Mouse (Mus musculus): ENCODE results near the gene Gm49318. TPM values are rescaled to one million over a fixed set of nuclear protein-coding genes. Genes with fewer than 3 reads are reported as not detected.

Gene Gm49318
- polyA plus RNA-seq, 1 experiment from 2014 or later: not detected

DNA sequence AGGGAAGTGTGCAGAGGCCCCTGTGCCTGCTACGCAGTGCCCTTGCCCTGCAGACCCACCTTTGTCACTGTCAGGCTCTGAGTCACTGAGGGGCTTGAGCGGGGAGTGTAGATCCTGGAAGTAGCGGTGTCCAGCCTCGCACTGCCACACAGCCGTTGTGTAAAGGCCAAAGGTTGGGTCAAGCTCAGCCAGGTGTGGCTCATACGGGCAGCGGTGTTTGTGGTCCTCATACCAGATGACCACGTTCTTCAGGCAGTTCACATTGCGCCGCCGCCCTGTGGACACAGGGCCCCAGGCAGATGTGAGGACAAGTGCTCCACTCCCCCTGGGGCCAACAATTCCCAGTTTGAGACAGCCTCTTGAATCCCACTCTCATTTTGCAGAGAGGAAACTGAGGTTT, 5.4 kb downstream of the Gm49318 start:
- ATAC-seq (replicated peaks; ENCODE audit: low FRiP score): no peak
- no peaks in the 10 kb centered on the region for H3K27me3 ChIP-seq
- peaks cover 12% of the 10 kb centered on the region for H3K4me1 ChIP-seq
- H3K9ac ChIP-seq: no peak overlapping the region
- H3K27ac ChIP-seq: no peak overlapping the region
- no peak overlapping the region for H3K4me2 ChIP-seq
- no peak overlapping the region for H3K4me3 ChIP-seq (replicated peaks)
- H3K36me3 ChIP-seq: peaks cover 69% of the 10 kb centered on the region
- no peaks in the 10 kb centered on the region for H3K9me3 ChIP-seq (replicated peaks)
- 89% methylated on average over 11 of the region's 11 CpGs for WGBS

DNA sequence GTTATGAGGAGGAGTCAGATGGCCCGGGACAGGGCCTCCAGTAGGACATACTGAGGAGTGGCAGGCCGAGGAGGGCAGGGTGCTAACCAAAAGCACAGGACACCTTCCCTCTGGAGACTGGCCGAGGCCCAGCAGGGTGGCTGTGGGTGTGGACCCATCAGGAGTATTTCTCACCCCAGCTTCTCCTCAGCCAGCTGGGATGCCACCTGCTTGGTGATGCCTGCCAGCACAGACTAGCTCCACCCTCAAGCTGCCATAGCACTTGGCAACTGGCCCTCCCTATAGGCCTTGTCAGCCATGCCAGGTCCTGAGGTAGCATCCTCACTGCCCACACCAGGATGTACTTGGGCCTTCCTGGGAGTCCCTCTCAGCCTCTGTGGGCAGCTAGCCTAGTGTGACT, 6.7 kb downstream of the Gm49318 start:
- Histone ChIP-seq H3K9me3 (replicated peaks) (no peaks in the 10 kb centered on the region), H3K27ac (no peak overlapping the region), H3K36me3 (peaks cover 78% of the 10 kb centered on the region), H3K4me1 (no peaks in the 10 kb centered on the region), H3K27me3 (no peaks in the 10 kb centered on the region), H3K4me2 (no peak overlapping the region), H3K4me3 (replicated peaks) (no peak overlapping the region), H3K9ac (no peak overlapping the region)
- ATAC-seq (replicated peaks; ENCODE audit: low FRiP score): no peak
- 96% methylated on average over 3 of the region's 3 CpGs for WGBS

DNA sequence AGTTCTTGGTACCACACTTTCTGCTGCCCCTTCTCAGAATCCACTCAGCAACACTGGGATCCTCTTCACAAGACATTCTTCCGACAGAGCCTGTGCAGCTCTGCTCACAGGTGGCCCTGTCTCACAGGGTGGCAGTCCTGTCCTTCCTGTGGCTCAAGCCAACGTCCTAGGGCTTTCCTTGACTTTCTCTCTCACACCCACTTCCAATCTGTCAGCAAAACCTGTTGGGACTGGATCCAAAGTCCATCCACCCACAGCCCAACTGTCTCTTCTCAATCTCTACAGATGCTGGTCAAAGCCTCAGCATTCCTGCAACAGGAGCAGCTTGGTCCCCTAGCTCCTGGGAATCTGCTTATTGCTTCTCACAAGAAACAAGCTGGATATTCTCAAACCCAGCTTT, 9.7 kb downstream of the Gm49318 start:
- Histone ChIP-seq H3K27me3 (no peaks in the 10 kb centered on the region), H3K4me2 (no peak overlapping the region), H3K4me1 (no peaks in the 10 kb centered on the region), H3K27ac (no peak overlapping the region), H3K4me3 (replicated peaks) (no peak overlapping the region), H3K9ac (no peak overlapping the region), H3K36me3 (peaks cover 87% of the 10 kb centered on the region), H3K9me3 (replicated peaks) (no peaks in the 10 kb centered on the region)
- WGBS: 84% methylated on average over 2 of the region's 2 CpGs
- no peak for ATAC-seq (replicated peaks; ENCODE audit: low FRiP score)

DNA sequence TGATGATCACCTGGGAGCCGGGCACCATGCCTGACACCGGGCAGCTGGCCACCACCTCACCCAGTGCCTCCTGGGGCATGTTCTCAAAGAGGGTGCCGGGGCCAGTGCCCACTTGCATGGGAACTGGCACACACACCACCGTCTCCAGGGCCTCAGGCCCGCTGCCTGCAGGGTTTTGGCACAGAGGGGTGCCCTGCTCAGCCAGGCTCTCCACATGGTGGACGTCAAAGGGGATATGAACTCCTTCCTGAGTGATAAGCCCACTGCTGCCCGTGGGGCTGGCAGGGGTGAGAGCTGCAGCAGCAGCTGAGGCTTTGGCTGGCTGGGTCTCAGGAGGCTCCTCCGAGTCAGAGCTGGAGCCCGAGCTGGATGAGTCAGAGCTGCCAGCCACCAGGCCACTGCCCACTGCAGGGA, 13.0 kb downstream of the Gm49318 start:
- Histone ChIP-seq H3K4me2 (no peak overlapping the region), H3K36me3 (peaks cover 56% of the 10 kb centered on the region), H3K27me3 (peaks cover 28% of the 10 kb centered on the region), H3K9ac (no peak overlapping the region), H3K9me3 (replicated peaks) (no peaks in the 10 kb centered on the region), H3K27ac (no peak overlapping the region), H3K4me1 (peaks cover 12% of the 10 kb centered on the region), H3K4me3 (replicated peaks) (no peak overlapping the region)
- 89% methylated on average over 9 of the region's 9 CpGs for WGBS
- ATAC-seq (replicated peaks; ENCODE audit: low FRiP score): no peak

DNA sequence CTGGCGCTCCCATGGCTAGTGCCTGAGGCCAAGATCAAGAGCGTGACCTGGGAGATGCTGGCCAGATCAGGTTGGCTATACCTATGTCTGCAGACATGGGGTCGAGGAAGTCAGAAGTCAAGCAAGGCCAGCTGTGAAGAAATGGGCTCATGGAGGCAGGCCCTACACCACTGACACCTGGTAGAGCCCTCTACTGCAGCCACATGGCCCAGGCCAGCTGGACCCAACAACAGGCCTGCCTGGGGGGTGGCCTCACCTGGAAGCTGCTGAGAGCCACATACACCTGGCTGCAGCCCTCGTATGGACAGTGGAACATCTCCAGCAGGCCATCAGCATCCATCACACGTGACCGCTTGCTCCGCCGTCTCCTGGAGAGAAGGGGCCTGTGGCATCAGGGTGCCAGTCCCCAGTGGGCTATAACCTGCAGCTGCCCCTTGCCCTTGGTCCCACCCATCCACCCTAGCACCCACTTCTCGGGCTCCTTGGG, 14.0 kb downstream of the Gm49318 start:
- Histone ChIP-seq H3K36me3 (peaks cover 47% of the 10 kb centered on the region), H3K9me3 (replicated peaks) (no peaks in the 10 kb centered on the region), H3K4me2 (no peak overlapping the region), H3K27ac (no peak overlapping the region), H3K9ac (no peak overlapping the region), H3K4me3 (replicated peaks) (no peak overlapping the region), H3K4me1 (peaks cover 13% of the 10 kb centered on the region), H3K27me3 (peaks cover 37% of the 10 kb centered on the region)
- WGBS: 90% methylated on average over 9 of the region's 9 CpGs
- ATAC-seq (replicated peaks; ENCODE audit: low FRiP score): no peak

GRCm38 (mm10) chr9:22056303-22056910, 14.7 kb downstream of the Gm49318 start:
- no peak for ATAC-seq (replicated peaks; ENCODE audit: low FRiP score)
- Histone ChIP-seq H3K36me3 (peaks cover 41% of the 10 kb centered on the region), H3K4me2 (no peak overlapping the region), H3K9me3 (replicated peaks) (no peaks in the 10 kb centered on the region), H3K9ac (no peak overlapping the region), H3K4me3 (replicated peaks) (no peak overlapping the region), H3K4me1 (peaks cover 20% of the 10 kb centered on the region), H3K27me3 (peaks cover 44% of the 10 kb centered on the region), H3K27ac (no peak overlapping the region)
- WGBS: 77% methylated on average over 9 of the region's 9 CpGs

GRCm38 (mm10) chr9:22055713-22056112, 15.3 kb downstream of the Gm49318 start:
- Histone ChIP-seq H3K36me3 (peaks cover 34% of the 10 kb centered on the region), H3K4me1 (peaks cover 27% of the 10 kb centered on the region), H3K27ac (no peak overlapping the region), H3K9ac (no peak overlapping the region), H3K4me2 (no peak overlapping the region), H3K27me3 (peaks cover 51% of the 10 kb centered on the region), H3K4me3 (replicated peaks) (no peak overlapping the region), H3K9me3 (replicated peaks) (no peaks in the 10 kb centered on the region)
- WGBS: 32% methylated on average over 29 of the region's 29 CpGs
- no peak for ATAC-seq (replicated peaks; ENCODE audit: low FRiP score)

DNA sequence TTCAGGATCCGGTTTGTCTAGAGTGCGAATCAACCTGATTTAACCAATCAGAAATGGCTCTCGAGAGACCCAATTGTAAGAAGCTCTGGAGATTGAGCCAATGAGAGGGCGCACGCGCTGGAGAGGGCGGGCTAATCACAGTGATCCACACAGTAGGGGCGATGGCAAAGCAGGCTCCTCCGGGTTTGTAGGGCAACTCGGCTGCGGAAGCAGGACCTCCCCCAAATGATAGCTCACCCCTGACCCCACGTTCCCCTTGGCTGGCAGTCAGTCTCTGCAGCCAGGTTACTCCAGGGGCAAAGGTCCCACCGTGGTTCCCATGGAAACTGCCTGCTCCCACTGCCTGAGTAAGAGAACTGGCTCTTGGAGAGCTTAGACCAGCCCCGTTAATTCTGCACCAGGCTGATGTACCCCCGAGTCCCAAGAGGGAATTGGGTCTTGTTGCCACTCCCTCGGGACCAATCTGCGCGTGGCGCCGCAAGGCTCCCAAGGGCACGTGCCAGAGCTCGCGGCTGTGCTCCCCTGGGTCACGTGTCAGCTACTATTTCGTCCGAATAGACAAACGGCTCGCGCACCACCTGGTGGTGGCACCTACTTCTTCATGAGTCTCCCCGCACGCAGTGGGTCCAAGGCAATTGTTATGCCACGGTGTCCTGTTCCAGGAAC, 16.5 kb downstream of the Gm49318 start:
- Histone ChIP-seq H3K4me2 (peak overlapping the region; percentile 48), H3K27me3 (peaks cover 63% of the 10 kb centered on the region), H3K36me3 (peaks cover 27% of the 10 kb centered on the region), H3K9ac (no peak overlapping the region), H3K27ac (no peak overlapping the region), H3K4me1 (peaks cover 32% of the 10 kb centered on the region), H3K9me3 (replicated peaks) (no peaks in the 10 kb centered on the region), H3K4me3 (replicated peaks) (peak overlapping the region; percentile 20)
- peak; percentile 44 for ATAC-seq (replicated peaks; ENCODE audit: low FRiP score)
- 1% methylated on average over 32 of the region's 32 CpGs for WGBS

GRCm38 (mm10) chr9:22053657-22054056, 17.4 kb downstream of the Gm49318 start:
- no peaks in the 10 kb centered on the region for H3K9me3 ChIP-seq (replicated peaks)
- H3K4me3 ChIP-seq (replicated peaks): no peak overlapping the region
- no peak for ATAC-seq (replicated peaks; ENCODE audit: low FRiP score)
- H3K4me2 ChIP-seq: no peak overlapping the region
- 31% methylated on average over 6 of the region's 7 CpGs for WGBS
- H3K36me3 ChIP-seq: peaks cover 18% of the 10 kb centered on the region
- H3K9ac ChIP-seq: no peak overlapping the region
- peaks cover 32% of the 10 kb centered on the region for H3K4me1 ChIP-seq
- H3K27me3 ChIP-seq: peaks cover 72% of the 10 kb centered on the region
- no peak overlapping the region for H3K27ac ChIP-seq

- peaks cover 32% of the 10 kb centered on the region for H3K4me1 ChIP-seq
- no peak within 1 kb of the TSS for H3K9ac ChIP-seq
- H3K27me3 ChIP-seq: peaks cover 75% of the 10 kb centered on the region
- ATAC-seq (replicated peaks; ENCODE audit: low FRiP score): no peak
- peak within 1 kb of the TSS; percentile 74 for H3K4me2 ChIP-seq
- H3K27ac ChIP-seq: no peak within 1 kb of the TSS
- no peaks in the 10 kb centered on the region for H3K9me3 ChIP-seq (replicated peaks)
- H3K4me3 ChIP-seq (replicated peaks): peak within 1 kb of the TSS; percentile 44
- under 1% methylated on average over 18 of the region's 28 CpGs for WGBS
- H3K36me3 ChIP-seq: peaks cover 1% of the 10 kb centered on the region
Measured at GRCm38 (mm10) chr9:22051958-22052254, 19.2 kb downstream of the Gm49318 start, which contains the start of gene Elavl3. TSS of gene Elavl3 (minus strand) at chr9:22052023.

DNA sequence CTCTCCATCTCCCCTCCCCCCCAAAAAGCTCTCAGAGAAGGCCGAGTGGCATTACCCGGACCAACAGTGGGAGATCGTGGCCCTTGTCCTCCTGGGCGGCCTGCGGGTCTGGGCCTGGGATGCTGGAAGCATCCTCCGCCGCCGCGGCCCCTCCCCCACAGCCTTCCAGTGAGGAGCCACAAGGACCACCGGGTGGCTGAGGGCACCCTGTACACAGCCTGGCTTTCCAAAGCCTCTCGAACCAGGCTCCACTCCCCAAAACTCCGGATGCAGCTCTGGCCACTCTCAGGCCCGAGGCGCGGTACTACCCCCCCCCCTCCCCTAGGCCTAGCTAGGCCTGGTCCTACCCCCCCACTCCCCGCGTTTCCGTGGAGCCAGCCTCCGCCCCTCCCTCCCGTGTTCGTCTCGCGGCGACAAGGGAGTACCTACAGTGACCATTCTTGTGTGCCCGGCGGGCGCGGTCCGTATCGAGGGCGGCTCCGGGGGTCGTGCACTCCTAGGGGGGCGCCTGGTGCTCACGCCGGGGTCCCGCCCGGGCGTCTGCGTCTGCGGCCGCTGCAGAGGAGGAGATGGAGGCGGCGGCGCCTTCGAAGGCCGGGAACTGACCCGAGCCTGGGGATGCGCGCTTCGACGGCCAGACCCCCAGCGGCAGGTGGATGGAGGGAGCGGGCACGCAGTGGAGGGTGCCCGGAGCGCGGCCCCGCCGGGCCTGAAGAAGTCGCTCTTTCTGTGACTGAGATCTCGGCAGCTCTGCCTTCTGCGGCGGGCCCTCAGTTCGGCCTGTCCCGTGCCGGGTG, 19.7 kb downstream of the Gm49318 start:
- H3K9me3 ChIP-seq (replicated peaks): no peaks in the 10 kb centered on the region
- peak overlapping the region; percentile 44 for H3K4me3 ChIP-seq (replicated peaks)
- no peak overlapping the region for H3K9ac ChIP-seq
- under 1% methylated on average over 61 of the region's 67 CpGs for WGBS
- peaks cover 32% of the 10 kb centered on the region for H3K4me1 ChIP-seq
- H3K27me3 ChIP-seq: peaks cover 75% of the 10 kb centered on the region
- no peak for ATAC-seq (replicated peaks; ENCODE audit: low FRiP score)
- no peaks in the 10 kb centered on the region for H3K36me3 ChIP-seq
- H3K4me2 ChIP-seq: peak overlapping the region; percentile 74
- no peak overlapping the region for H3K27ac ChIP-seq

GRCm38 (mm10) chr9:22050351-22050889, 20.6 kb downstream of the Gm49318 start:
- peaks cover 69% of the 10 kb centered on the region for H3K27me3 ChIP-seq
- no peaks in the 10 kb centered on the region for H3K36me3 ChIP-seq
- peak overlapping the region; percentile 44 for H3K4me3 ChIP-seq (replicated peaks)
- H3K9ac ChIP-seq: no peak overlapping the region
- no peaks in the 10 kb centered on the region for H3K9me3 ChIP-seq (replicated peaks)
- under 1% methylated on average over 43 of the region's 43 CpGs for WGBS
- H3K4me1 ChIP-seq: peaks cover 27% of the 10 kb centered on the region
- H3K4me2 ChIP-seq: peak overlapping the region; percentile 74
- H3K27ac ChIP-seq: no peak overlapping the region
- ATAC-seq (replicated peaks; ENCODE audit: low FRiP score): peak; percentile 52; the same call in 1 of the 2 replicates

Data from kidney, embryonic 15.5 days (tissue).